Mouse (Mus musculus) cerebellum, adult 2 months (tissue): ENCODE measurements at regions not wholly inside any gene's neighbourhood (a gene's known extent, or its start where the extent isn't known, plus 50 kb on each side); places are given as distances from the start of the nearest gene placed in this dataset.

Experiments used
- CTCF ChIP-seq: fragments of 200-500 bp; IDR thresholded peaks from 2 replicates; pipeline ENCODE4 v1.5.1; 2011; ENCODE audit warnings: low read depth, mild to moderate bottlenecking, control low read depth, low read length, moderate library complexity, borderline replicate concordance; ENCODE audit not compliant: insufficient read depth
- POLR2A ChIP-seq: fragments of 200-500 bp; IDR thresholded peaks from 2 replicates; pipeline ENCODE4 v1.6.1; 2011; ENCODE audit warnings: low read length, control low read depth, borderline replicate concordance; ENCODE audit not compliant: insufficient read depth

DNA sequence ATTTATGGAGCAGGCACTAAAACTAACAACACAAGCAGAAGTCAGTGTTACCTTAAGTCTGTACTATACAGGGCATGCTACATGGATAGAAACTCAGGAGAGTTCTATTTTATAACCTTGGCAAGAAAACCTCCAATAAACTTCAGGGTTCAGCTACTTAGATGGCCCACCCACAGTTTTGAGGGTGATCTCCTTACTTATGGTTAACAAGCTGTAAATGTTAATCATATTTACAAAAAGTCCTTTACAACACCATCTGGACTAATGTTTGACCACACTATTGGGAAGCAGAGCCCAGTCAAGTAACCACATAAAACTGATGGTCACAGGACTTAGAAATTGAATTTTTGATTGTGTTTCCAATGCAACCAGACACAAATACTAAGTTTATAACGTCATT is 187.8 kb downstream of the Car2 start:
- TF ChIP-seq CTCF (no peak), POLR2A (no peak)
